Mouse (Mus musculus) T-helper 2 cell (primary cell): ENCODE measurements around the gene Prkca.

ENCODE experiments used
- in situ Hi-C: fragments of 300-600 bp; cut with MboI, MseI; formaldehyde crosslinking; loops from one replicate; pipeline ENCODE4 v1.15.1; 2025; ENCODE audit warnings: high pct_unique_total_duplicates

Prkca gene

DNA sequence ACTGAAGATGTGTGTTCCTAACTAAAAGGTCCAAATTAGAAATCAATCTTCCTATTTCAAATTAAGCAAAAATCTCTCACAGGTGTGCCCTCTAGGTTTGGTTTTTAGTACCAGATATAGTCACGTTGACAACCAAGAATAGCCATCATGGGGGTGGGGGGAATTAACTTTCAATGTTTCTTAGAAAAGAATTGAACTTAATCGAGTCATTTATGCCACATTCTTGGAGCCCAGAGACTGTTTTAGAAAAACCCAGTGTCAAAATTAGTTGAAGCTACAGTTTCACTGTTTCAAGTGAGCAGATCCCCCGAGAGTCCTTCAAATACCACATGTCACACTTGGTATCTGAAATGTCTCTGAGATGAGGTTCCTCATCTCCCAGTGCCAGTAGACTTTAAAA lies 173.6 kb downstream of the Prkca start:
- in situ Hi-C loops = no loop called here

DNA sequence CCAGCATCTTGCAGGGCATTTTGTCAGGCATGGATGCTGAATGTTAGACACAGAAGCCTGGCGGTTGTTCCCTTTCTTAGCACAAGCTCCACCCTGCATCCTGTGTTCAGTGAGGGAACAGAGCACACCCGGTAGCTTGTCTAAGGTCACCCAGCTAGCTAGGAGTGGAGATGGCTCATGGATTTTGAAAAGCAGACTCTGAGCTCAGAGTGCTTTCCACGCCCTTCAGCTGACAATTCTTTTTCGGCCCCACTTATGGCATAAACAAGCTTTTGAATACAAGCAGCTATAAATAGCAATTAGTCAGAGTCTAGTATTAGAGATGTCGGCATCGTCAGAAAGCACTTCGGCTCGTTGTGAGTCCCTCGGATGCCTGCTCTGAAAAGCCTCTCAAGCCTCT lies 178.0 kb downstream of the Prkca start:
- in situ Hi-C loops = no loop called here

GRCm38 (mm10) chr11:108162639-108163038 lies 181.1 kb downstream of the Prkca start:
- in situ Hi-C loops = no loop called here

DNA sequence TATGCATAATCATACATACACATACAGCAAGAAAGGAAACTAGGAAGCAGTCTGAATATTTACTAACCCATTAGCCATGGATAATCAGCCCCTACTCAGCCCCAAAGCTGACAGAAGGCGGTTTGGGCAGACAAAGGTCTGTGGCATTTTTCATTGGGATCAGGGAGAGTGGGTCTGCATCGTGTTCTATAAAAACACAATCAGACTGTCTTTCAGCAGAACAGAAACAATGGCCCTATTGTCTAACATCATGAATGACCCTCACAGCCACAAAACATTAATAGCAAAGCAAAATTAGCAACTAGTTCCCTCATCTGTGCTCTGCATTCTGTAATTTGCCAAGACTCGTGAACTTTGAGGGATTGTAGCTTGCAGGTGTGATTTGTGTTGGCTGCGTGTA lies 181.6 kb downstream of the Prkca start:
- in situ Hi-C loops = no loop called here

DNA sequence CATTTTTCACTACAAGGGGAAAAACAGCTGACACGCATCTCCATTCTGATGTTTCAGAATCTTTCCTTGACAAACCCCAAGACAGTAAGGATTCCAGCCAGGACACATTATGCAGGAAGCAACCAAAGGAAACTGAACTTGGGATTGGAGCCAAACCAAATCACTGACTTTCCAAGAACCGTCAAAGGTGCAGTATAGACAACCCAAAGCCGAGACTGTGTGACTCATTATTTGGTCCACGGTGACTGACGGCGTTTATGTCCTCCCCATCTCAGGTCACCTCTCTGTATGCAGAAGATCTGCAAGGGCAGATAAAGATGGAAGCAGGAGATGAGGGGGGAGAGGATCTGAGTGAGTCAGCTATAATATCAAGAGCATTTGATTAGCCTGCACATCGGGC lies 183.7 kb downstream of the Prkca start:
- in situ Hi-C loops = no loop called here

DNA sequence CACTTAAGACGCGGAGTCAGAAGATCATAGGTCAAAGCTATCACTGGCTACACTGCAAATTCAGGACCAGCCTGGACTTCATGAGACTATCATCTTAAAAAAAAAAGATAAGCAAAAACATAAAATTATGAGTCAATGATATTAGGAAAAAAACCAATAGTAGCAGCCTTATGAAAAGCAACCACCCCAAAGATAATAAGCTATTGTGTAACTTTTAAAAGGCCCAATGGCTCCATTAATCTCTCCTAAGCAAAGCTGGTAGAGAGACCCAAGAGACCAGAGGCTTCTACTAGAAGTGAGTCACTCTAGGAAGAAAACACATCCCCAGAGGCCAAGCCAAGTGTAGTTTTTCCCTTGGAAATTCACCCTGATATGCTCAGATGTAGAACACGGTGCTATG lies 185.7 kb downstream of the Prkca start:
- in situ Hi-C loops = no loop called here

DNA sequence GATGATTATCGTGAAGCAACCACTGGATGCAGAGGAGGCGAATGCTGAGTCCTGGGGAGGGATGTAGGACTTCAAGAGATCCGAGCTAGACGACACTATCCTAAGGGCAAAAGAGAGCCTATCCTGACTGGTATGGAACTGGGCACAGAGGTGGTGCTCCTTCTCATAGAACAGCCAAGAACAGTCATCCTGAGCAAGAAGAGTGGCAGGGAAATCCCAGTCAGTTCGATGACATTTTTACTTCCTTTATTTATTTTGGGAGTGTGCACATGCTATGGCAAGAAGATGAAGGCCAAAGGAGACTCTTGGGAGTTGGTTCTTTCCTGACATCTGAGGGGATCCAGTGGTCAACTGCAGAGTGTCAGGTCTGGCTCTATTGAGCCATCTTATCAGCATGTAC lies 186.7 kb downstream of the Prkca start:
- in situ Hi-C loops = no loop called here

DNA sequence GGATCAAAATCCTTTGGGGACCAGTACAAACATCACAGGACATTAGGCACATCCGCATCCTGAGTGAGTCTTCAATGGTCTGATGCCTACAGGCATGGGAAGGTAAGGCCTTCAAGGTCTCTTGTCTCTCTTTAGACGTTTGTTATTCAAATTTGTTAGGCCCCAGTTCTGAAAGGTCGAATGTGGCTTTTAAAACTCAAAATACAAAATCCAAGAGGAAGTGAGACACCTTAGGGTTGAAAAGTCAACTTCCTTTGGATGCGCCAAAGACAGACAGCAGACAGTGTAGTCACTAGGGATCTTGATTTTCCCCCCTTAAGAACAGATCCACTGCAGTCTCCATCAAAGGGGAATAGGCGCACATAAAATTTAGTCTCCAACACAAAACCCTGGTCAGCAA lies 187.6 kb downstream of the Prkca start:
- in situ Hi-C loops = no loop called here

- in situ Hi-C loops = no loop called here
These were observed 188.6 kb downstream of the Prkca start for GRCm38 (mm10) chr11:108155088-108155580.

GRCm38 (mm10) chr11:108153997-108154841 lies 189.5 kb downstream of the Prkca start:
- in situ Hi-C loops = no loop called here

DNA sequence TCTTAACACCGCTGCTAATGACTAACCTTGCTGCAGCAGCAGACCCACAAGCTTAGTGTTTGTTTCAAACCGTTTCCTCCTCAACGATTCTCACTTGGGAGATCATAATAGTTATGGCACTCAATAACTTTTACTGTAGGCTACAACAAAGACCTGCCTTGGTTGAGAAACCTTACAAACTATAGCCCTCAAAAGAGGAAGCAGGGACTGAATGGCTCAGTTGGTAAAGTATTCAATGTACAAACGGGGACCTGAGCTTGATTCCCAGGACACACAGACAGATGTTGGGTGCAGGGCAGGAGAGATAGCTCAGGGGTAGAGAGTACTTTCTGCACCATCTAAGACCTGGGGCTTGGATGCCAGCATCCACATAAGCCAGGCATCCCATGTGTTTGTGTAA lies 191.1 kb downstream of the Prkca start:
- in situ Hi-C loops = no loop called here

DNA sequence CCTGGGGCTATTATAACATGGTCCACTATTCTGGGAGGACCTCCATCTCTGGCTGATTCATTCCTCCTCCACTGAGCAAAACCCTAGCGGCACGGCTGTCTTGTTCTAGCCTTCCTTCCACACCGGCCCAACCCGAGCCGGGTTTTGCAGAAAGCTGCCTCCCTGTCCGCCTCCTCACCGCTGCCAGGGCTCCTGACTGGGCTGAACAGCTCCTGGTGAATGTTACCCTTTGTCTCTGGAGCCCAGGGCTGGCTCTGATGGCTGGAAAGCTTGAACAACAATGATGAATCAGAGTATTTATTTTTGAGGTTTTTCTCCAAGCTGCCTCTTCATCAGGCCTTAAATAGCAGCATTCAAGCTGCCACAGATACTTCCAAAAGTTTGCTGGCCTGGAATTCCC lies 193.3 kb downstream of the Prkca start:
- in situ Hi-C loops = no loop called here

DNA sequence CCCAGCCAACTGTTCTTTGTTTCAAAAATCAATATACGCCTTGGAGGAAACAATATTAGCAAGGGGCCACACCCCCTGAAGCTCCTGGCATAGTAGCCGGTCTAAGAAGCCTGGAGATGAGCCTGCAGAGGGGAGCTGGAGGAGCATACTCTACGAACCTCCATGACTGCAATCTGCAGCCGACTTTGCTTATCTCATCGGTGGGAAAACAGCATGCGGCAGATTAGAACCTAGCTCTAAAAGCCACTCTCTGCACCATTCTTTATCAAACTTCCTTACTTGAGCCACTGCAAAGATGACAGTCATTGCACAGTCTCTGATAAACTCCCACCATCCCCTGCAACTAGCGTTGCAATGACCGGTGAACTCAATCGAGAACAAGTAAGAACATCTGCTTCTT lies 194.5 kb downstream of the Prkca start:
- in situ Hi-C loops = no loop called here

DNA sequence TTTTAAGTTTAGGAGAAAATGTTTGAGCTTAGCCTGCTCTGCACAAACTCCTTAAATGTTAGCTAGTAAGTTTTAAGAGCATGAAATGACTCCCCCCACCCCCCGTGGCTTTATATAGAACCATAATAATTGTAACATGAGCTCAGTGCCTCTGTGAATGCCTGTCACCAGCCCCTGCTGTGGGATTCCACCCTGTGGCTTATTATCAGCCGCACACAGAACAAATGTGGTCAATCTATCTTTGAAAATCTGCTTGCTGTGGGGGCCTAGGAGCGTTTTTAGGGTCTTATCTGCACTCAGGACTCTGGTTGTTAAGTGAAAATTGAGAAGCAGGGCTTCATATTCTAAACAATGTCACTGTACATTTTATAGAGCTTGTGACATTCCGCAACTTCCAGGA lies 195.2 kb downstream of the Prkca start:
- in situ Hi-C loops = no loop called here

DNA sequence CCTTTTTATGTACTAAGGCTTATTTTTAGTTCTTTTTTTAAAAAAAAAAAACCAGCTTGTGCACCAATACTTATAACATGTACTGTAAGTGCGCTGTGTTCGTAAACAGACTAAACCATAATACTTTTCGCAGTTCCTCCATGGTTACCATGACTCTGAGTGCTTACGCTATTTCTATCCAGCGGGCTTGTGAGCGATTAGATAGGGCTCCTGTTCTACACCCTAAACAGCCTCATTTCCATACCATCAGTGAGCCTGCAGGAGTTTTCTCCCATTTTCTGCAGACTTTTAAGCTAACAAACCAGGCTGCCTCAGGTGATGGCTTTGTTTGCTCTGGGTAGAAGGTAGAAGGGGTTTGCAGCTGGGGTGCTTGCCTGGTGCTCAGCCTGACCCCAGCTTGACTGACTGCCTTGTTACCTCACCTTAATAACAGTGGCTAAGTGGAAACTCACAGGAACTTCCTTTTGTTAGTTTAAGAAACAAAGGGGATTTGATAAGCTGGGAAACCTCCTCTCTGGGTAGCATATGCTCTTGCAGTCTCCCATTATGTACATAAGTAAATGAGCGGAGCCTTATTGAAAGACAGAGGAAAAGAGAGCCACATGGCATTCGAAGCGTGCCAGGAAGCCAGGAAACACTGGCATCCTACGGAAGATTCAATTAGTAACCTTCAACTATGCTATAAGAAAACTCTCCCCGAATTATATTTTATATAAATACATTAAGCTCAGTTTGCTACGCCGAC lies 197.8 kb downstream of the Prkca start:
- in situ Hi-C loops = no loop called here

GRCm38 (mm10) chr11:108145128-108145527 lies 198.6 kb downstream of the Prkca start:
- in situ Hi-C loops = no loop called here

GRCm38 (mm10) chr11:108143739-108144138 lies 200.0 kb downstream of the Prkca start:
- in situ Hi-C loops = no loop called here

DNA sequence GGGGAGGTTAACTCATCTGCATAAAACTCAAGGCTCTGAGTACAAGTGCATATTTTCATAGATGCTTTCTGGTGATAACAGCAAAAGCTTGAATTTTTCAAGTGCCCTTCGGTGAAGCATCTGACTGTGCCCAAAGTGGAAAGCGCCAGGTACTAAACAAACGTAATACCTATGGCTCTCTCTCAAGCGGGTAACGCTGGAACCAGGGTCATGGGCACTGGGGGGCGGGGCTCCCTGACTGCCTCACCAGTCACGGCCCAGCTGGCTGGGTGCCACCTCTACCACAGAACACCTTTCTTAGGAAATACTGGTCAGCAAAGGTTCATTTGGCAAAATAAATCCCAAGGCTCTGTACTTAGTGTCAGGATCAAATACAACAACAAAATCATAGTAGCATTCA lies 203.7 kb downstream of the Prkca start:
- in situ Hi-C loops = no loop called here

DNA sequence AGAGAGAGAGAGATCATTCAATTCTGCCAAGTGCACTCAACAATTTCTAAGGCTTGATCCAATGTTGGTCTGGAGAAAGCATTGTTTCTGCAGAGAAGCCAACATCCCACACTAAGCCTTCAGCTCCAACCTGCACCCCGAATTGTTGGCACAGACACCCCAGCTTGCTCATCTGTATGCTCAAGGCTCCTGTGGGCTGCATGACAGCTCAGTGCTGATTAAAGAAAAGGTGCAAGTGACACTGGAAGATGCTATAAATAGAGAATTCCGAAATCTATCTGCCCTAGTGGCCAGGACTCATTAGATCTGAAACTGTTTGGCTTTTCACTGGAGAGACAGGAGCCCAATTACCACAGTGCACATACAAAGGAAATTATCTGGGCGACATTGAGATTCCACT lies 207.4 kb downstream of the Prkca start:
- in situ Hi-C loops = no loop called here

DNA sequence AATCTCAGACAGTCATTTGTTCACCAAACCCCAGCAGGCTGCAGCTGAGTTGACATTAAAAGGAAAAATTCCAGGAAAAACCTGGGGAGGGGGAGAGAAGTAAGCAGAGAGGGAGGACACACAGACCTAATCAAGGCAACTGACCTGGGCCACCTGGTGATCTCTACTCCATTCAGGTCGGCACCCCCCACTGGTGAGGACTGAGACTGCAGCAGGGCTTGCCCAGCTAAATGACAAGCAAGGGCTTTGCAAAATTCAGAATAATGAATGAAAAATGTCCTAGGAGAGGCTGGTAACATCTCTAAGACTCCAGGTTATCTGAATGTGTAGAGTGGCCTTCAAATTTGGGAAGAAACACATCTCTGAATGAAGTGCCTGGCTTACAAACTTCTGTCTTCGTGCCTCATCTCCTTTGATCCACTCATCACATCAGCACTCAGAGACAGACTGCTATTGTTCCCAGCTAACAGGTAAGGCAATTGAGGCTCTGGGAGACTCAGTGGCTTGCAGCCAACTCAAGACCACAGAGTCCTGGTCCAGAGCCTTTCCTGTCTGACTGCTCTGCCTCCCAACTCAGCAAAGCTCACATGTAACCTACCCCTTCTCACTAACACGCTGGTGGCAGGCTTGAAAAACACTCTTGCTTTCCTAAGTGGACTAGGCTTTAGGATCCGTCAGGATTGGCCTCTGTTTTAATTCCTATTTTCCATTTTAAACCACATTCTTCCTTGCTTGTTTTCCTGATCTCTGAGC lies 208.1 kb downstream of the Prkca start:
- in situ Hi-C loops = no loop called here

DNA sequence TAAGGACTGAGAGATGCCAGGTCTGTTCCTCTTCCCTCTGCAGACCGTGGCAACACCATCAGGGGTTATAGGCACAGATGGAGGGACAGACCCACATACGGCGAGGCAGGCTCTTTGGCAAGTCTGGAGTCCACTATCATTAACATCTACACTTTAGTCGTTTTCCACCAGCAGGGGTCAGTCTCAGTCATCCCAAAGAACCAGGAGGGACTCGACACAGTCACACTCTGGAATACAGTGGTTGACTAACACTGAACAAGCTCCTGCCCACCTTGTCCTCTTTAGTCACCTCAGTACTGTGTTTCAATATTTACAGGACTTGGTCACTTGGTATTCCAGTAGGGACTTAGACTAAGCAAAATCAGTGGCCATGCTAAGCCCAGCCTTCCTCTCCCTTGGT lies 215.1 kb downstream of the Prkca start:
- in situ Hi-C loops = no loop called here

DNA sequence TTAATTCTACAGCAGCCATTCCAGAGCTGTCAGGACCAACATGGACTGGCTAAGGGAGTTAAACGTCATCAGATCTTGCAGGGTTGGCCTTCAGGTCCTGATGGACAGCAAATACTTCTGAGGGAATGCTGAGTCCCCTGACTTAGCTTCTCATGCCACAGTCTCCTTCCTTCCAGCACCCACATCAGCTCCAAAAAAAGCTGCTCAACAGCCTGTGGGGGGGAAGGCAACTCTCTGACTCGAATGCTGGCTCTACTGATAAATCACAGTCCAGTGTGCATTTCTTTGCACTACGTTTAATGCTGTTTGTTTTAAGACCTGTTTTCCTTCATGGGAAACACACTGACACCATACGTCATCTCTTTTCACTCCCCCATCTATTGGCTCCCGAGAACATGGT lies 215.8 kb downstream of the Prkca start:
- in situ Hi-C loops = no loop called here
